Mouse (Mus musculus) macrophage (primary cell): Measurements from ENCODE around the gene Ttll5. TPM values are rescaled to one million over a fixed set of nuclear protein-coding genes. Genes with fewer than 3 reads are reported as not detected.

ENCODE experiments used
- H3K27ac ChIP-seq: fragments of 350-480 bp; formaldehyde crosslinking; 2 replicates; pipeline ENCODE4 v1.9.0; 2021
- H3K36me3 ChIP-seq: fragments of 350-480 bp; formaldehyde crosslinking; 2 replicates; pipeline ENCODE4 v1.9.0; 2021; ENCODE audit errors: inconsistent target
- H3K4me3 ChIP-seq: fragments of 350-480 bp; formaldehyde crosslinking; 2 replicates; pipeline ENCODE4 v1.9.0; 2021; ENCODE audit errors: inconsistent target
- H3K79me2 ChIP-seq: fragments of 350-480 bp; formaldehyde crosslinking; 2 replicates; pipeline ENCODE4 v1.9.0; 2021; ENCODE audit errors: inconsistent target
- WGBS: methylation state at CpG from one replicate; pipeline ENCODE4 v1.1.7; 2026; ENCODE audit warnings: inconsistent platforms; ENCODE audit not compliant: missing documents; 5-methylcytosine and 5-hydroxymethylcytosine counted together
- polyA plus RNA-seq: library from polyadenylated mRNA; stranded (reverse); fragments of 250-400 nt; gene quantifications from 3 replicates; pipeline ENCODE4 v1.2.4, GENCODE M21; 2018; ENCODE audit warnings: inconsistent platforms

The Ttll5 gene
- polyA plus RNA-seq, 1 experiment from 2014 or later = 6.7 TPM

DNA sequence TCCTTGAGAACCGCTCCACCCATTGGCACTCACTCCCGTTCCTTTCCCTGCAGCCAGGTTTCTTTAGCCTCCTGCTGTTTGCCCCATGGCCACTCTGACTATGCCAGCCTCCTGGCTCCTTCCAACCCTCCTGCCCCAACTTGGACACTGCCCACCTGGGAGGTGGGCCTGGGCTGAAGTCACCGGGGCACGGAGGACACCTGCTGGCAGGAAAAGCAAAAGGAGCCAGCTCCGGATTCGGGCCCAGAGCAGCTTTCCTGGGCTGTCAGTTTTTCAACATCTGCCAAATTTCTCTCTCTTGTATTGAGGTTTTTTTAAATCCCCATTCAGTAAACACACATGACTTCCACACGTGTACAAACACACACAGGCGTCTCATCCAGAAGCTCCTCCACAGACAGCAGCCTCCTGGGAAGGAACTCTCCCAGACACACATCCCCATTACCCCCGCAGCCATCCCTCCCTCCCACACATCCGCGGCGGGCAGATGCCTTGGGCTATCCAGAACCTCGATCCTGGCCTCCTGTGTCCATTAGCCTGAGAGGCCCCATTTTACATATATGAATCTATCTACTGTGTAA lies 252.0 kb downstream of the Ttll5 start:
- H3K4me3 ChIP-seq = no peak overlapping the region
- 41% methylated on average over 13 of the region's 13 CpGs for WGBS
- H3K79me2 ChIP-seq = no peaks in the 10 kb centered on the region
- H3K27ac ChIP-seq = no peak overlapping the region
- H3K36me3 ChIP-seq = no peaks in the 10 kb centered on the region

DNA sequence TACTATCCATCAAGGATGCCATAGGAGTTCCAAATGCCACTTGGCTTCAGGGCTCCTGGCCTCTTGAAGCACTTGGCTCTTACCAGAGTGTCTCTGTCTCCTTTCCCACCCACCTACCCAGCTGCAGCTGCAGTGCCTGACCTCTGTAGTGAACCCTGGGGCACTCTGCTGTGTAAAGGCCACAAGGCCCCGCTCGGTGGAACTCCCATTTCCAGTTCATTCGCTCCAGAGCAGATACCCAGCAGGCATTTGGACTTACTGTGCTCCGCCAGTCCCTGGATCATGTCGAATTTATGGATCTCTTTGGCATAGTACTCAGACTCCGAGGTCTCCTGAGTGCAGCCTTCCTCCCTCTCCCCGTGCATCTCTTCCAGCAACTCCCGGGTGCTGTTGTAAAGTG lies 252.9 kb downstream of the Ttll5 start:
- H3K27ac ChIP-seq = no peak overlapping the region
- no peaks in the 10 kb centered on the region for H3K79me2 ChIP-seq
- no peaks in the 10 kb centered on the region for H3K36me3 ChIP-seq
- no peak overlapping the region for H3K4me3 ChIP-seq
- 92% methylated on average over 8 of the region's 8 CpGs for WGBS

GRCm38 (mm10) chr12:86077736-86078135 lies 253.3 kb downstream of the Ttll5 start:
- Histone ChIP-seq H3K4me3 (no peak overlapping the region), H3K27ac (no peak overlapping the region), H3K79me2 (no peaks in the 10 kb centered on the region), H3K36me3 (no peaks in the 10 kb centered on the region)
- 93% methylated on average over 11 of the region's 11 CpGs for WGBS

DNA sequence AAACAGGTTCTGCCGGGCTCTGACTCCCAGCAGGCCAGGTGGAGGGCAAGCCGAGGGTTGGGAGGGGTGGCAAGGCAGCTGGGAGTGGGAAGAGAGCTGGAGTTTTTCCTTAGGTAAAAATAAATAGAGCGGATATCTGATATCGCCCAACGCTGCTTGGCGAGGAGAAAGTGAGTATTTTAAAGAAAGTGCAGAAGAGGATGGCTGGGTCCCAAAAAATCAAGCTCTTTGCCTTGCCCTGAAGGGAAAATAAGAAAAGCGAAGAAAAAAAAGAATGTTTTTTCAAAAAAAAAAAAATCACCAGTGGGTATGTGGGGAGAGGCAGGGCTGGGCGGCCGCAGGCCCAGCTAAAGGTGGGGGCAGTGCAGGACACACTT lies 253.7 kb downstream of the Ttll5 start:
- 91% methylated on average over 9 of the region's 9 CpGs for WGBS
- Histone ChIP-seq H3K36me3 (no peaks in the 10 kb centered on the region), H3K4me3 (no peak overlapping the region), H3K79me2 (no peaks in the 10 kb centered on the region), H3K27ac (no peak overlapping the region)

- no peaks in the 10 kb centered on the region for H3K79me2 ChIP-seq
- H3K27ac ChIP-seq = no peak within 1 kb of the TSS
- no peaks in the 10 kb centered on the region for H3K36me3 ChIP-seq
- peak within 1 kb of the TSS; percentile 38 for H3K4me3 ChIP-seq
- 13% methylated on average over 25 of the region's 25 CpGs for WGBS
Observed at GRCm38 (mm10) chr12:86078553-86079201, 254.2 kb downstream of the Ttll5 start, which contains the start of gene Tgfb3. Gene Tgfb3, minus strand, starts transcription at chr12:86079041.

DNA sequence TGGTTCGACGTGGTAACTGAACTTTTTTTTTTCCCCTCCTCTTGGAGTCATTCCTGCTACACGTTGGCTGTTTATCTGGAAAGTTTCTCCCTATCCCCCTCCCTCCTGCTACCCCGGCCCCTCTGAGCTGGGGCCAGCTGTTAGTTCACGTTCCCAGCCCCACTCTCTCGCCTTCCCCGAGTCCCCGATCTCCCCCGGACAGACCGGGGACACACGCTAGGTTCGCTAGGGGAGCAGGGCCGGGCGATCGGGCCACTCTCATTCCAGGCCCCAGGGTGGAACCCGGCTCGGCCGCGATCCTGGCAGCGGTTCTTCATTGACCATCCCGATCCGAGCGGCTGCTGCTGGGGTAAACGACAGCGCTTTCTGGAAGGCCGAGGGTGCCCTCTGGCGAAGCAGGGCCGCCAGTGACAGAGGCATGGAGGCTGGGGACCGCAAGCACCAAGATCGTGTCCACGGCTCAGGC lies 254.8 kb downstream of the Ttll5 start:
- no peaks in the 10 kb centered on the region for H3K36me3 ChIP-seq
- WGBS = 1% methylated on average over 29 of the region's 31 CpGs
- no peak overlapping the region for H3K27ac ChIP-seq
- H3K4me3 ChIP-seq = peak overlapping the region; percentile 38
- H3K79me2 ChIP-seq = no peaks in the 10 kb centered on the region

DNA sequence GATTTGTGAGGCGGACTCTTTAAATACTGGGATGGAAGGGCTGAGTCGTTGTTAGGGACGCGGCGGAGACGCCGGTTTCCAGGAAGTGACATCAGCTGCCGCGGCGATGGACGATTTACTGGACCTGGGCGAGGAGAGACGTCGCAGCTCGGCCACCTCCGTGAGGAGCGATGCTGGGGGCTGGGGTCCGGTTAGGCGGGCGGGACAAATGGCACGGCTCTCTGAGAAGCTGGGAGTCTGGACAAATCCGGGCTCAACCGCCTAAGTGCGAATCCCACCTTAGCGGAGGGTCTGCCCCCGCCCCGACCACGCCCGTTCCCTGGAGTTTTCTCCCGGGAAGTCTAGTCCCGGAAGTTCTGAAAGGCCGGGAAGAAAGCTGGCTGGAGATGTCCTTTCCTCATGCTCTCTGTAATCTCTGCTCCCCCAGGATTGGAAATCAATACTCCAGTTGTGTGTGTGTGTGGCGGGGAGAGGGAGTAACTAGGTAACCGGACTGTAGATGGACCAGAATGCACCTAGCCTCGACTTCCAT lies 258.1 kb downstream of the Ttll5 start, which contains the start of gene Ift43:
TSS of gene Ift43 (plus strand) at position 61 of the 532 bp plus-strand sequence.
- WGBS = 3% methylated on average over 35 of the region's 35 CpGs
- Histone ChIP-seq H3K4me3 (peak within 1 kb of the TSS; percentile 61), H3K27ac (0 out of 2 replicates have a peak within 1 kb of the TSS, but pooled peaks have one; percentile 1), H3K36me3 (no peaks in the 10 kb centered on the region), H3K79me2 (no peaks in the 10 kb centered on the region)

GRCm38 (mm10) chr12:86085873-86086272 lies 261.4 kb downstream of the Ttll5 start:
- no peak overlapping the region for H3K27ac ChIP-seq
- no peak overlapping the region for H3K4me3 ChIP-seq
- H3K79me2 ChIP-seq = no peaks in the 10 kb centered on the region
- no peaks in the 10 kb centered on the region for H3K36me3 ChIP-seq
- WGBS = 93% methylated on average over 6 of the region's 7 CpGs

DNA sequence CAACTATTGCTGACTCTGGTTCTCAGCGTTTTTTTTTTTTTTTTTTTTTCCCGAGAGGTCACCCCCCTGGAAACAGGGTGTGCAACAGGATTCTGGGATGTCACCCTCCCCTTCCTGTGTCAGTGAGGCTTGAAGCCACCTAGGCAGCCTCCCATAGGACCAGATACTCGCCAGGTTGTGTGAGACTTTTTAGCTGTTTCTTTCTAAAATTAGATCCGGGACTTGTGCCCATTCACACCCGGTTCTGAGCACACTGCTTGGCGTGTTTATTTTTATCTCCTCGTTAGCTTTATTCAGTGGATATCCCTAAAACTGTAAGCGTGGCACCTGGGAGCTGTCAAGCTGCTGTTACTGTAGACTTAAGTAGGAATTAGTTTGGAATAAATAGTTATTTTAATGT lies 262.1 kb downstream of the Ttll5 start:
- 87% methylated on average over 6 of the region's 8 CpGs for WGBS
- no peak overlapping the region for H3K4me3 ChIP-seq
- H3K79me2 ChIP-seq = no peaks in the 10 kb centered on the region
- H3K27ac ChIP-seq = no peak overlapping the region
- H3K36me3 ChIP-seq = no peaks in the 10 kb centered on the region

DNA sequence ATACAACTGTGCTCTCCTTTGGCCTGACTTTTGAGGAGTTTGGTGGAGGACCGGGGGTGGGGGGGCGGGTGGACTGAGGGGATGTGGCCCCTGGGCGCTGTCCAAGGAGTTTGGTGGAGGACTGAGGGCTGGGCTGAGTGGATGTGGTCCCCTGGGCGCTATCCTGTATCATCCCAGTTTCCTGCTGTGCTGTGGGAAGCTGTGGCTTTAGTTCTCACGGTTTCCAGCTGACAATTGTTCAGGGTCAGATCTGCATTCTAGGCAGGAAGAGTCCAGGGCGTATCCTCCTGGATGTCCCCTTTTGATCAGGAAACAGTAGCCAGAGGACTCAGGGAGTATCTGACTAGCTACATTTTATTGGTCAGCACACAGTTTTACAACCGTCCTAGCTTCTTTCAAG lies 263.6 kb downstream of the Ttll5 start:
- H3K36me3 ChIP-seq = no peaks in the 10 kb centered on the region
- no peak overlapping the region for H3K4me3 ChIP-seq
- H3K27ac ChIP-seq = no peak overlapping the region
- H3K79me2 ChIP-seq = no peaks in the 10 kb centered on the region
- 87% methylated on average over 6 of the region's 7 CpGs for WGBS

DNA sequence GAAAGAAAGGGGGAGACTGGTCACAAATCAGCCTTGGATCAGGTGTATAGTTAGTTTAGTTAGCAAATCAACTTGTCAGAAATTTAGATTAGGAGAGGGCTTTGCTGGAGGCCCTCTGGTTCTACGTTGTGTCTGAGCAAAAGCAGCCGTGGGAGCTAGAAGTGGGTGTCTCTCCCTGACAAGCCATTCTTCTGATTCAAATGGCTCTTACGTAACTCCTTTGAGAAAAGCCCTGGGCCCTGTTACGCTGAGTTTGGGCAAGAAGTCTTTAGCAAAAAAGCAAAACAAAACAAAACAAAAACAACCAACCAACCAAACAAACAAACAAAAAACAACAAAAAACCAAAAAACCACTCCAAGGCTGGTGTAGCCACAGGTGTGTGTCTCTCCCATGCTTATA lies 266.3 kb downstream of the Ttll5 start:
- H3K4me3 ChIP-seq = no peak overlapping the region
- no peaks in the 10 kb centered on the region for H3K36me3 ChIP-seq
- no peaks in the 10 kb centered on the region for H3K79me2 ChIP-seq
- 86% methylated on average over 4 of the region's 4 CpGs for WGBS
- H3K27ac ChIP-seq = no peak overlapping the region

GRCm38 (mm10) chr12:86091601-86092132 lies 267.2 kb downstream of the Ttll5 start:
- Histone ChIP-seq H3K79me2 (no peaks in the 10 kb centered on the region), H3K27ac (no peak overlapping the region), H3K36me3 (no peaks in the 10 kb centered on the region), H3K4me3 (no peak overlapping the region)
- WGBS = 65% methylated on average over 18 of the region's 18 CpGs

DNA sequence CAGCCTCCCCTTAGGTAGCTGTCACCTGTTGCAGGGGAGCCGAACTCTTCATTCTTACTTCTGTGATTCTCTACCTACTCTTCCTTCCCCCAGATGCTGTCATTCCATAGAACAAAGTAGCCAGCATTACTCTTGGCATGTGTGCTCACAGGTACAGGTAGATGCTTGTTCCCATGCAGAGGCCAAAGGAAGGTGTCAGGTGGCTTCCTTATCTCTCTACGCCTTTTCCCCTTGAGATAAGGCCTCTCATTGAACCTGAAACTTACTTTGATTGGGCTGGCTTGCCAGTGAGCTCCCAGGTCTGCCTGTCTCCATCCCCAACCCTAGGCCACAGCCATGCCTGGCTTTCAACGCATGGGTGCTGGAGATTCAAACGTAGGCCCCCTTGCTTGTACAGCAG lies 269.6 kb downstream of the Ttll5 start:
- no peak overlapping the region for H3K4me3 ChIP-seq
- H3K36me3 ChIP-seq = no peaks in the 10 kb centered on the region
- WGBS = 98% methylated on average over 4 of the region's 4 CpGs
- no peak overlapping the region for H3K27ac ChIP-seq
- no peaks in the 10 kb centered on the region for H3K79me2 ChIP-seq

- Histone ChIP-seq H3K79me2 (no peaks in the 10 kb centered on the region), H3K4me3 (no peak overlapping the region), H3K36me3 (no peaks in the 10 kb centered on the region), H3K27ac (no peak overlapping the region)
- 48% methylated on average over 4 of the region's 4 CpGs for WGBS
Observed at GRCm38 (mm10) chr12:86095806-86096205, 271.3 kb downstream of the Ttll5 start.

GRCm38 (mm10) chr12:86097781-86098180 lies 273.3 kb downstream of the Ttll5 start:
- Histone ChIP-seq H3K79me2 (no peaks in the 10 kb centered on the region), H3K4me3 (no peak overlapping the region), H3K36me3 (no peaks in the 10 kb centered on the region), H3K27ac (no peak overlapping the region)
- WGBS = 92% methylated on average over 11 of the region's 11 CpGs
